Comparison of ENCODE assay signal across 10 mouse cellular contexts in the genomic region with DNA sequence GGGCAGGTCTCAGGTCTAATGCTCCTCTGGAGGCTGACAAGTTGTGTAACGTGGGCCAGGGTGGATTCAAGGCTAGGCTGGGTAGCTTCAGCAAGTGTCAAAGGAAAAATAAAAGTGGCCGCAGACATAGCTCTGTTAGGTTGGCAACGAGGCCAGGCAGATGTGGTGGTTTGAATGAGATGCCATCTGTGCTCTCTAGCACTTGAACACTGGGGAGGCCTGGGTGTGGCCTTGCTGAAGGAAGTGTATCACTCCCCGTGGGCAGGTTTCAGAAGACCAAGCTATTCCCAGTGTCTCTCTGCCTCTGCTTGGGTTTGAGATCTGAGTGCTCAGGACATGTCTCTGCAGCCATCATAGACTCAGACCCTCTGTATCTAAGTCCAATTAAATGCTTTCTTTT. TPM values are rescaled to one million over a fixed set of nuclear protein-coding genes. Genes with fewer than 3 reads are reported as not detected.
DNase-seq lines count a peak whose midpoint lies in the region; ATAC-seq and TF ChIP-seq lines count a peak whose summit lies in the region.
"Had no signal": no experiment of that assay in that cellular context is flagged by ENCODE, and none has a peak within 500 bp of the region (broad histone marks: within the 10 kb centered on the region; RNA-seq: fewer than 3 reads in every experiment).

No protein-coding gene starts in this region.

- no peak for TF ChIP-seq EP300 in lung, postnatal 0 days (IDR thresholded peaks at IDR 0.05)

- no peak for TF ChIP-seq CTCF in lung, postnatal 0 days (IDR thresholded peaks at IDR 0.05)
- no peak for TF ChIP-seq CTCF in brain, embryonic 14.5 days (IDR thresholded peaks at IDR 0.05; ENCODE audit: borderline replicate concordance, extremely low read depth, insufficient read depth, insufficient read length)

- no peak for TF ChIP-seq POLR2A in brain, embryonic 14.5 days (IDR thresholded peaks at IDR 0.05; ENCODE audit: borderline replicate concordance, extremely low read depth, insufficient read depth, insufficient read length, poor library complexity, severe bottlenecking)

- 48% methylated on average over 4 of the region's 4 CpGs for WGBS in lung, postnatal 0 days

- H3K4me3 ChIP-seq in lung, postnatal 0 days (ENCODE audit: low read depth, low read length) = no peak overlapping the region

- no peak for ATAC-seq in lung, postnatal 0 days
- peak; percentile 12; the same call in 1 of the 2 replicates for ATAC-seq in granulocyte monocyte progenitor cell, adult 5-6 weeks (replicated peaks; ENCODE audit: poor library complexity, severe bottlenecking)
- no peak for ATAC-seq in inflammation-experienced regulatory T-cells, adult 6 months

- H3K9ac ChIP-seq in lung, postnatal 0 days (replicated peaks; ENCODE audit: low read depth) = no peak overlapping the region

- no peak overlapping the region for H3K27ac ChIP-seq in lung, postnatal 0 days (ENCODE audit: low read length)

- no peaks in the 10 kb centered on the region for H3K27me3 ChIP-seq in lung, postnatal 0 days (replicated peaks; ENCODE audit: insufficient read depth, low read length)
- H3K27me3 ChIP-seq: heart, embryonic 12.5 days had no signal

- no peaks in the 10 kb centered on the region; the same call in 1 of the 2 replicates for H3K36me3 ChIP-seq in lung, postnatal 0 days (ENCODE audit: insufficient read depth, low read length)

- no peaks in the 10 kb centered on the region for H3K9me3 ChIP-seq in lung, postnatal 0 days (ENCODE audit: low read length)
- H3K9me3 ChIP-seq: forebrain, embryonic 10.5 days; heart, embryonic 12.5 days had no signal

- DNase-seq in lung, postnatal 0 days (ENCODE audit: low spot score) = peak; percentile 12
- DNase-seq in lung, adult 18-20 months = no peak
- peak; percentile 13 for DNase-seq in brain, embryonic 14.5 days (ENCODE audit: low read depth)
- peak; percentile 12 for DNase-seq in retina, embryonic 14.5 days (ENCODE audit: low spot score)
- no peak for DNase-seq in cerebellum, postnatal 4 days (ENCODE audit: low spot score in 2 of 2)
- DNase-seq: lung, postnatal 14 days had no signal

- H3K4me2 ChIP-seq in lung, postnatal 0 days (replicated peaks; ENCODE audit: low read depth, low read length) = no peak overlapping the region

- peaks cover 8% of the 10 kb centered on the region; the same call in 1 of the 2 replicates for H3K4me1 ChIP-seq in lung, postnatal 0 days (ENCODE audit: insufficient read depth, low read depth, low read length)

RNA-seq across cellular contexts. Expression of gene Bag2, which starts 0.9 kb away (rescaled TPM):
- polyA plus RNA-seq in lung, postnatal 0 days (2015; fragmentation: Nextera tagmentation; extraction: Ambion mirVana) = 16.3 and 17.4 TPM in 2 replicates
- 15.5 and 18.5 TPM in 2 replicates for polyA plus RNA-seq in brain, embryonic 14.5 days (2012; rRNA removed)
- 27.4 and 28.0 TPM in 2 replicates for total RNA-seq in granulocyte monocyte progenitor cell, adult 5-6 weeks (2014; fragmentation: Nextera tagmentation)
- 25.5 and 26.5 TPM in 2 replicates for total RNA-seq in granulocyte monocyte progenitor cell, adult 5-6 weeks (2017)
- 1 to 10 TPM; 1.7 to 4.5 (median 2.0) TPM for polyA plus RNA-seq in inflammation-experienced regulatory T-cells, adult 6 months (2017; shearing (Covaris generic))

RNA-seq across cellular contexts. Expression of gene Rab23, which starts 38.8 kb away (rescaled TPM):
- polyA plus RNA-seq in lung, postnatal 0 days (2015; fragmentation: Nextera tagmentation; extraction: Ambion mirVana) = 13.1 and 14.2 TPM in 2 replicates
- polyA plus RNA-seq in brain, embryonic 14.5 days (2012; rRNA removed) = 17.1 and 19.8 TPM in 2 replicates
- 3.6 and 8.4 TPM in 2 replicates for total RNA-seq in granulocyte monocyte progenitor cell, adult 5-6 weeks (2014; fragmentation: Nextera tagmentation)
- 2.3 and 2.4 TPM in 2 replicates for total RNA-seq in granulocyte monocyte progenitor cell, adult 5-6 weeks (2017)
- polyA plus RNA-seq in inflammation-experienced regulatory T-cells, adult 6 months (2017; shearing (Covaris generic)) = 1 to 10 TPM; 6.7 to 7.5 (median 6.8) TPM

RNA-seq across cellular contexts. Expression of gene Zfp451, which starts 55.9 kb away (rescaled TPM):
- 11.3 and 12.2 TPM in 2 replicates for polyA plus RNA-seq in lung, postnatal 0 days (2015; fragmentation: Nextera tagmentation; extraction: Ambion mirVana)
- 32.5 and 40.4 TPM in 2 replicates for polyA plus RNA-seq in brain, embryonic 14.5 days (2012; rRNA removed)
- 29.3 and 35.0 TPM in 2 replicates for total RNA-seq in granulocyte monocyte progenitor cell, adult 5-6 weeks (2014; fragmentation: Nextera tagmentation)
- 23.9 and 30.5 TPM in 2 replicates for total RNA-seq in granulocyte monocyte progenitor cell, adult 5-6 weeks (2017)
- 10 to 100 TPM; 11.7 to 14.1 (median 12.8) TPM for polyA plus RNA-seq in inflammation-experienced regulatory T-cells, adult 6 months (2017; shearing (Covaris generic))

Comparison
In these comparisons a context has a peak if more than half of its experiments do, and no peak if none do; other contexts are left out.
1. DNase-seq: peak in lung, postnatal 0 days (single experiment), brain, embryonic 14.5 days (single experiment) and retina, embryonic 14.5 days (single experiment); none in lung, adult 18-20 months (0 of 2) and cerebellum, postnatal 4 days (0 of 2).